Mouse (Mus musculus) lung, embryonic 16.5 days (tissue): ENCODE results near the gene Pde4dip. TPM values are rescaled to one million over a fixed set of nuclear protein-coding genes. Genes with fewer than 3 reads are reported as not detected.

ENCODE experiments used
- ATAC-seq: fragments of 200-750 bp; cut with Nextera tagmentation; 2 replicates; pipeline ENCODE4 v1.8.0; 2017; ENCODE audit warnings: low read depth, mild to moderate bottlenecking, moderate library complexity
- H3K27ac ChIP-seq: fragments of 300-500 bp; sonication (generic); 2 replicates; pipeline ENCODE4 v1.5.1; 2014; ENCODE audit warnings: mild to moderate bottlenecking, control low read depth, low read length
- H3K27me3 ChIP-seq: fragments of 300-500 bp; sonication (generic); 2 replicates; pipeline ENCODE4 v1.6.1; 2014; ENCODE audit warnings: low read depth, low read length, mixed read lengths; ENCODE audit not compliant: control insufficient read depth, insufficient read depth
- H3K36me3 ChIP-seq: fragments of 300-500 bp; sonication (generic); 2 replicates; pipeline ENCODE4 v1.6.1; 2014; ENCODE audit warnings: low read length; ENCODE audit not compliant: control insufficient read depth, insufficient read depth
- H3K4me1 ChIP-seq: fragments of 300-500 bp; sonication (generic); replicated peaks from 2 replicates; pipeline ENCODE4 v1.6.1; 2014; ENCODE audit warnings: low read length, mixed read lengths; ENCODE audit not compliant: control insufficient read depth, insufficient read depth
- H3K4me2 ChIP-seq: fragments of 300-500 bp; sonication (generic); 2 replicates; pipeline ENCODE4 v1.6.1; 2014; ENCODE audit warnings: low read depth, low read length, control low read depth
- H3K4me3 ChIP-seq: fragments of 300-500 bp; sonication (generic); 2 replicates; pipeline ENCODE4 v1.5.1; 2014; ENCODE audit warnings: mild to moderate bottlenecking, low read length, control low read depth
- H3K9ac ChIP-seq: fragments of 300-500 bp; sonication (generic); 2 replicates; pipeline ENCODE4 v1.6.1; 2014; ENCODE audit warnings: low read length, control low read depth
- H3K9me3 ChIP-seq: fragments of 300-500 bp; sonication (generic); 2 replicates; pipeline ENCODE4 v1.6.1; 2016; ENCODE audit warnings: low read length; ENCODE audit not compliant: control insufficient read depth
- WGBS: fragments of 180-500 bp; shearing (Covaris S2); extraction: QIAGEN DNeasy Blood & Tissue Kit; methylation state at CpG from one replicate; pipeline ENCODE4 v1.1.7; 2014; 5-methylcytosine and 5-hydroxymethylcytosine counted together
- polyA plus RNA-seq: library from polyadenylated mRNA; unstranded; fragments of >200 nt; fragmentation: Nextera tagmentation; extraction: Ambion mirVana; gene quantifications from 2 replicates; pipeline ENCODE4 v1.2.1, GENCODE M21; 2015

The Pde4dip gene
- polyA plus RNA-seq, 1 experiment from 2014 or later = 18.9 TPM

GRCm38 (mm10) chr3:97730131-97730530 lies 158.4 kb downstream of the Pde4dip start:
- Histone ChIP-seq H3K4me2 (no peak overlapping the region), H3K4me1 (no peaks in the 10 kb centered on the region), H3K9ac (no peak overlapping the region), H3K27me3 (no peaks in the 10 kb centered on the region), H3K27ac (no peak overlapping the region), H3K4me3 (no peak overlapping the region), H3K36me3 (no peaks in the 10 kb centered on the region), H3K9me3 (no peaks in the 10 kb centered on the region)
- ATAC-seq = no peak
- WGBS = 72% methylated on average over 3 of the region's 3 CpGs

GRCm38 (mm10) chr3:97727801-97728200 lies 160.7 kb downstream of the Pde4dip start:
- no peaks in the 10 kb centered on the region; the same call in 1 of the 2 replicates for H3K9me3 ChIP-seq

GRCm38 (mm10) chr3:97719116-97719515 lies 169.4 kb downstream of the Pde4dip start:
- Histone ChIP-seq H3K9me3 (no peaks in the 10 kb centered on the region; the same call in 1 of the 2 replicates), H3K27ac (no peak overlapping the region), H3K27me3 (no peaks in the 10 kb centered on the region), H3K36me3 (no peaks in the 10 kb centered on the region), H3K4me2 (no peak overlapping the region), H3K4me3 (no peak overlapping the region), H3K9ac (no peak overlapping the region), H3K4me1 (no peaks in the 10 kb centered on the region)
- no peak for ATAC-seq
- WGBS = 80% methylated on average over 9 of the region's 9 CpGs

More at GRCm38 (mm10) chr3:97727801-97728200, 160.7 kb downstream of the Pde4dip start:
- no peak overlapping the region for H3K9ac ChIP-seq
- H3K4me3 ChIP-seq = no peak overlapping the region
- H3K27ac ChIP-seq = no peak overlapping the region
- H3K27me3 ChIP-seq = no peaks in the 10 kb centered on the region
- 74% methylated on average over 2 of the region's 2 CpGs for WGBS
- no peaks in the 10 kb centered on the region for H3K36me3 ChIP-seq
- H3K4me2 ChIP-seq = no peak overlapping the region
- ATAC-seq = no peak
- no peaks in the 10 kb centered on the region for H3K4me1 ChIP-seq

- Histone ChIP-seq H3K4me2 (no peak overlapping the region), H3K4me3 (no peak overlapping the region), H3K36me3 (no peaks in the 10 kb centered on the region), H3K27ac (no peak overlapping the region), H3K27me3 (no peaks in the 10 kb centered on the region), H3K9ac (no peak overlapping the region), H3K4me1 (no peaks in the 10 kb centered on the region), H3K9me3 (no peaks in the 10 kb centered on the region)
- 86% methylated on average over 1 of the region's 1 CpGs for WGBS
- ATAC-seq = no peak
Measured at GRCm38 (mm10) chr3:97715922-97716321, 172.6 kb downstream of the Pde4dip start.

GRCm38 (mm10) chr3:97710881-97711280 lies 177.6 kb downstream of the Pde4dip start:
- no peaks in the 10 kb centered on the region for H3K4me1 ChIP-seq
- no peak overlapping the region for H3K4me3 ChIP-seq
- no peaks in the 10 kb centered on the region for H3K27me3 ChIP-seq
- no peak for ATAC-seq
- no peak overlapping the region for H3K4me2 ChIP-seq
- no peaks in the 10 kb centered on the region for H3K9me3 ChIP-seq
- H3K9ac ChIP-seq = no peak overlapping the region
- WGBS = 38% methylated on average over 5 of the region's 5 CpGs
- no peak overlapping the region for H3K27ac ChIP-seq
- H3K36me3 ChIP-seq = no peaks in the 10 kb centered on the region

GRCm38 (mm10) chr3:97710134-97710533 lies 178.4 kb downstream of the Pde4dip start:
- H3K36me3 ChIP-seq = no peaks in the 10 kb centered on the region
- no peaks in the 10 kb centered on the region for H3K9me3 ChIP-seq
- no peak overlapping the region for H3K4me3 ChIP-seq
- no peak overlapping the region for H3K9ac ChIP-seq
- no peak overlapping the region for H3K4me2 ChIP-seq
- ATAC-seq = no peak
- WGBS = 83% methylated on average over 11 of the region's 11 CpGs
- no peak overlapping the region for H3K27ac ChIP-seq
- H3K4me1 ChIP-seq = no peaks in the 10 kb centered on the region
- H3K27me3 ChIP-seq = no peaks in the 10 kb centered on the region

- H3K9me3 ChIP-seq = no peaks in the 10 kb centered on the region
- no peak overlapping the region for H3K27ac ChIP-seq
- no peaks in the 10 kb centered on the region for H3K4me1 ChIP-seq
- H3K36me3 ChIP-seq = no peaks in the 10 kb centered on the region
- WGBS = 79% methylated on average over 4 of the region's 4 CpGs
- H3K4me3 ChIP-seq = no peak overlapping the region
- no peak overlapping the region for H3K9ac ChIP-seq
- no peak overlapping the region for H3K4me2 ChIP-seq
- no peak for ATAC-seq
- no peaks in the 10 kb centered on the region for H3K27me3 ChIP-seq
Measured at GRCm38 (mm10) chr3:97706561-97706960, 181.9 kb downstream of the Pde4dip start.

GRCm38 (mm10) chr3:97705508-97705907 lies 183.0 kb downstream of the Pde4dip start:
- Histone ChIP-seq H3K27me3 (no peaks in the 10 kb centered on the region), H3K4me3 (no peak overlapping the region), H3K4me1 (no peaks in the 10 kb centered on the region), H3K9me3 (no peaks in the 10 kb centered on the region), H3K9ac (no peak overlapping the region), H3K4me2 (no peak overlapping the region), H3K36me3 (no peaks in the 10 kb centered on the region), H3K27ac (no peak overlapping the region)
- 72% methylated on average over 3 of the region's 3 CpGs for WGBS
- no peak for ATAC-seq

GRCm38 (mm10) chr3:97702448-97703080 lies 185.9 kb downstream of the Pde4dip start:
- Histone ChIP-seq H3K9ac (no peak overlapping the region), H3K4me1 (no peaks in the 10 kb centered on the region), H3K27me3 (no peaks in the 10 kb centered on the region), H3K4me2 (no peak overlapping the region), H3K36me3 (no peaks in the 10 kb centered on the region), H3K4me3 (no peak overlapping the region), H3K9me3 (no peaks in the 10 kb centered on the region), H3K27ac (no peak overlapping the region)
- no peak for ATAC-seq
- WGBS = 86% methylated on average over 11 of the region's 11 CpGs

GRCm38 (mm10) chr3:97701198-97701597 lies 187.3 kb downstream of the Pde4dip start:
- ATAC-seq = no peak
- Histone ChIP-seq H3K27ac (no peak overlapping the region), H3K4me1 (no peaks in the 10 kb centered on the region), H3K9me3 (no peaks in the 10 kb centered on the region), H3K4me2 (no peak overlapping the region), H3K36me3 (no peaks in the 10 kb centered on the region), H3K27me3 (no peaks in the 10 kb centered on the region), H3K4me3 (no peak overlapping the region), H3K9ac (no peak overlapping the region)
- 28% methylated on average over 3 of the region's 3 CpGs for WGBS
